Mouse (Mus musculus): ENCODE data around the gene Magea6. TPM values are rescaled to one million over a fixed set of nuclear protein-coding genes. Genes with fewer than 3 reads are reported as not detected.
"Not testable (repeated sequence)": the region's sequence is repeated elsewhere in the genome, so short reads cannot be mapped to it uniquely, and the experiment has no call there.

Gene Magea6
- total RNA-seq (2015) (not detected in 2 replicates), total RNA-seq (2017) (not detected in 2 replicates)

DNA sequence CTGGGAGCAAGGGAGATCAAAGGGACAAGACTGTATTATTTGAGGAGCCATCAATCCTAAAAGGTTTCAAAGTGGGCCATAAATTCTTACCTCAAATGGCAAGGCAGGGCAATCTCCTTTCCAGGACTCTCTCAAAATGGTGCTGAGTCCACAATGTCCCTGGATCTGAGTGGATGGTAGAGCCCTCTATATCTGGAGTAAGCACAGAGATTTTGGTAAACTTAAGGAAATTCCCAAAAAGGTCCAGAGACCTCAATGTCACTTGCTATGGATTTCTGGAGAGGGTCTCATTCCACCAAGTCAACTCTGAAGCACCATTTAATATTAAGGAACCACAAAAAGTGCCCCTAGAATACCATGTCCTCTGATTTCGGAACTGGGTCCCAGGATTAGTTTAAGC lies at the start of gene Magea6:
Magea6 (minus strand) TSS at position 101 of the 400 bp plus-strand sequence.
- ATAC-seq (replicated peaks; ENCODE audit: poor library complexity), result not testable (repeated sequence)

DNA sequence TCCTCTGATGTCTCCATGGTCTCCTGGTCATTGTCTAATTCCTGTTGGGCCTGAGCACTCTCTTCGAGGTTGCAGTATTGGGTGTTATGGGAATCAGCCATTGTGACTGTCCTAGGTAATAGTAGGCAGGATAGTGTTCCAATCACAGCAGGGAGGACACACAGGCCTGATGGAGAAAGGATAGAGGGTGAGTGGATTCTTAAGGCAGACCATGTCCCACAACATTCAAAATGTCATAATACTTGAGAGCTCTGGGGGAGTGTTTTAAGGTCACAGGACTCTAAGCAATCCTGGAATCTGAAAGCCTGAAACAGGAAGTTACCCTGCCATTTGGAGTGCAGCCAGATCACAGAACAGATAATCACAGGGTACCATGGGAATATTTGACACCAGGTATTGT lies 13.6 kb upstream of the Magea6 start, which contains the start of gene Magea3:
Magea3 (minus strand) TSS at position 101 of the 400 bp plus-strand sequence.
- ATAC-seq (replicated peaks; ENCODE audit: poor library complexity), result not testable (repeated sequence)

DNA sequence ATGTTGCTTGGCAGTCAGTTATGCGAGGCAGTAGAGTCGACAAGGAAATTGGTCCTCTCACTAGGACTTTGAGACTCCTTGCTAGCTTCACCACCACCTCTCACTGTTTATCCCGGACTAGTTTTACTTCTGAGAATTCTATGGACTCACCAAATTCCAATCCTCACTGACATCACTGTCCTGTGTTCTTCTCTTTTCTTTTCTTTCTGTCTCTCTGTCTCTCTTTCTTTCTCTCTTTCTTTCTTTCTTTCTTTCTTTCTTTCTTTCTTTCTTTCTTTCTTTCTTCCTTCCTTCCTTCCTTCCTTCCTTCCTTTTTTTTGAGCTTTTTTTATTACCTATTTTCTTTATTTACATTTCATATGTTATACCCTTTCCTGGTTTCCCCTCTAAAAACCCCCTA lies 45.6 kb downstream of the Magea6 start, which contains the start of gene Cldn34b1:
Cldn34b1 (minus strand) TSS at position 101 of the 400 bp plus-strand sequence.
- not testable (repeated sequence) for ATAC-seq (replicated peaks; ENCODE audit: poor library complexity)

Other genes with a start within 250 kb of the Magea6 start
- not detected in 2 replicates for gene Cldn34b1, start 45.7 kb downstream of the Magea6 start, total RNA-seq (2015)
- not detected in 2 replicates for gene Cldn34b1, start 45.7 kb downstream of the Magea6 start, total RNA-seq (2017)
- not detected in 2 replicates for gene Magea3, start 13.5 kb upstream of the Magea6 start, total RNA-seq (2015)
- gene Magea3, start 13.5 kb upstream of the Magea6 start, total RNA-seq (2017), result not detected in 2 replicates
- not detected in 2 replicates for gene Magea8, start 59.9 kb upstream of the Magea6 start, total RNA-seq (2015)
- not detected in 2 replicates for gene Magea8, start 59.9 kb upstream of the Magea6 start, total RNA-seq (2017)
- gene Magea5, start 127.2 kb upstream of the Magea6 start, total RNA-seq (2015), result not detected in 2 replicates
- not detected in 2 replicates for gene Magea5, start 127.2 kb upstream of the Magea6 start, total RNA-seq (2017)
- gene Magea1, start 153.8 kb upstream of the Magea6 start, total RNA-seq (2015), result not detected in 2 replicates
- gene Magea1, start 153.8 kb upstream of the Magea6 start, total RNA-seq (2017), result not detected in 2 replicates
- not detected in 2 replicates for gene Magea2, start 157.7 kb upstream of the Magea6 start, total RNA-seq (2015)
- gene Magea2, start 157.7 kb upstream of the Magea6 start, total RNA-seq (2017), result not detected in 2 replicates
- 0.12 TPM in 1 of 2 replicates, not detected in the other for gene Cldn34b2, start 192.4 kb upstream of the Magea6 start, total RNA-seq (2015)
- gene Cldn34b2, start 192.4 kb upstream of the Magea6 start, total RNA-seq (2017), result not detected in 2 replicates

All from megakaryocyte progenitor cell, adult 5-6 weeks (primary cell).